Mouse (Mus musculus) bone marrow, adult 2 months (tissue): Measurements from ENCODE around the gene Olfr738. TPM values are rescaled to one million over a fixed set of nuclear protein-coding genes. Genes with fewer than 3 reads are reported as not detected.

Source experiments
- H3K27ac ChIP-seq: fragments of 200-500 bp; 2 replicates; pipeline ENCODE4 v1.5.1; 2012; ENCODE audit warnings: low read depth, mild to moderate bottlenecking, control low read depth, inconsistent platforms, low read length; ENCODE audit not compliant: control insufficient read depth, poor library complexity, insufficient read depth
- H3K4me1 ChIP-seq: fragments of 200-500 bp; 2 replicates; pipeline ENCODE4 v1.6.1; 2011; ENCODE audit warnings: low read length; ENCODE audit not compliant: control insufficient read depth, insufficient read depth
- H3K4me3 ChIP-seq: fragments of 200-500 bp; replicated peaks from 2 replicates; pipeline ENCODE3; 2011; ENCODE audit warnings: mild to moderate bottlenecking, low read depth, low read length, control low read depth; ENCODE audit not compliant: control insufficient read depth
- CTCF ChIP-seq: fragments of 200-500 bp; IDR thresholded peaks from 2 replicates; pipeline ENCODE4 v1.5.1; 2011; ENCODE audit warnings: low read length, control low read depth; ENCODE audit not compliant: control insufficient read depth, insufficient read depth
- POLR2A ChIP-seq: fragments of 200-500 bp; IDR thresholded peaks from 2 replicates; pipeline ENCODE4 v1.6.1; 2011; ENCODE audit warnings: low read depth, mild to moderate bottlenecking, control low read depth, low read length, borderline replicate concordance; ENCODE audit not compliant: control insufficient read depth
- WGBS: fragments of 180-500 bp; shearing (Covaris S2); methylation state at CpG from one replicate; pipeline ENCODE4 v1.1.7; 2018; 5-methylcytosine and 5-hydroxymethylcytosine counted together
- polyA plus RNA-seq: library from polyadenylated mRNA; stranded (reverse); fragments of >200 nt; gene quantifications from 2 replicates; pipeline ENCODE4 v1.2.4, GENCODE M21; 2011; ENCODE audit warnings: low replicate concordance; ENCODE audit not compliant: missing spikeins, insufficient read depth, insufficient read length

The Olfr738 gene
- not detected in 2 replicates for polyA plus RNA-seq

- TF ChIP-seq CTCF (no peak), POLR2A (no peak)
- Histone ChIP-seq H3K4me3 (no peak within 1 kb of the TSS), H3K27ac (no peak within 1 kb of the TSS), H3K4me1 (no peaks in the 10 kb centered on the region)
- 71% methylated on average over 1 of the region's 1 CpGs for WGBS
Measured at GRCm38 (mm10) chr14:50407268-50407667, at the start of gene Olfr738. Olfr738 (plus strand) TSS chr14:50407568.

GRCm38 (mm10) chr14:50357593-50357992, 49.8 kb upstream of the Olfr738 start, which contains the start of gene Tlr11:
Tlr11 (plus strand) TSS chr14:50357914.
- no peak within 1 kb of the TSS for H3K4me3 ChIP-seq
- no peak within 1 kb of the TSS for H3K27ac ChIP-seq
- 23% methylated on average over 2 of the region's 2 CpGs for WGBS
- TF ChIP-seq POLR2A, result no peak
- no peak for TF ChIP-seq CTCF
- H3K4me1 ChIP-seq, result peaks cover 1% of the 10 kb centered on the region

GRCm38 (mm10) chr14:50360480-50360879, 46.9 kb upstream of the Olfr738 start:
- WGBS, result 64% methylated on average over 3 of the region's 3 CpGs
- Histone ChIP-seq H3K27ac (no peak overlapping the region), H3K4me3 (no peak overlapping the region), H3K4me1 (peaks cover 1% of the 10 kb centered on the region)
- TF ChIP-seq CTCF, result no peak
- TF ChIP-seq POLR2A, result no peak

- TF ChIP-seq POLR2A, result no peak
- no peak for TF ChIP-seq CTCF
- Histone ChIP-seq H3K27ac (no peak overlapping the region), H3K4me1 (no peaks in the 10 kb centered on the region), H3K4me3 (no peak overlapping the region)
- WGBS, result 65% methylated on average over 2 of the region's 2 CpGs
Measured at GRCm38 (mm10) chr14:50363561-50363960, 43.8 kb upstream of the Olfr738 start.

GRCm38 (mm10) chr14:50380863-50381262, 26.5 kb upstream of the Olfr738 start, which contains the start of gene Olfr736:
Olfr736 (plus strand) TSS chr14:50381163.
- TF ChIP-seq CTCF, result no peak
- no peak for TF ChIP-seq POLR2A
- H3K27ac ChIP-seq, result no peak within 1 kb of the TSS
- H3K4me1 ChIP-seq, result no peaks in the 10 kb centered on the region; the same call in 1 of the 2 replicates
- WGBS, result 82% methylated on average over 2 of the region's 2 CpGs
- H3K4me3 ChIP-seq, result no peak within 1 kb of the TSS

GRCm38 (mm10) chr14:50418326-50418725, 11.0 kb downstream of the Olfr738 start, which contains the start of gene Olfr739:
Olfr739 (plus strand) TSS chr14:50418626.
- no peak within 1 kb of the TSS for H3K27ac ChIP-seq
- H3K4me1 ChIP-seq, result no peaks in the 10 kb centered on the region
- WGBS, result 61% methylated on average over 2 of the region's 2 CpGs
- TF ChIP-seq CTCF (no peak), POLR2A (no peak)
- H3K4me3 ChIP-seq, result no peak within 1 kb of the TSS

- no peak for TF ChIP-seq CTCF
- TF ChIP-seq POLR2A, result no peak
- WGBS, result 77% methylated on average over 3 of the region's 3 CpGs
Measured at GRCm38 (mm10) chr14:50445245-50445644, 37.9 kb downstream of the Olfr738 start, which contains the start of gene Olfr740. Olfr740 (plus strand) TSS chr14:50445545.

More at GRCm38 (mm10) chr14:50445245-50445644, 37.9 kb downstream of the Olfr738 start, which contains the start of gene Olfr740:
- Histone ChIP-seq H3K27ac (no peak within 1 kb of the TSS), H3K4me1 (no peaks in the 10 kb centered on the region), H3K4me3 (no peak within 1 kb of the TSS)

Other genes starting within 250 kb of the Olfr738 start
- not detected in 2 replicates for gene Olfr730, start 219.4 kb upstream of the Olfr738 start, polyA plus RNA-seq
- not detected in 2 replicates for gene Olfr731, start 165.7 kb upstream of the Olfr738 start, polyA plus RNA-seq
- gene Olfr732, start 123.4 kb upstream of the Olfr738 start, polyA plus RNA-seq, result not detected in 2 replicates
- not detected in 2 replicates for gene Olfr733, start 106.0 kb upstream of the Olfr738 start, polyA plus RNA-seq
- gene Olfr734, start 80.8 kb upstream of the Olfr738 start, polyA plus RNA-seq, result not detected in 2 replicates
- gene Olfr735, start 58.7 kb upstream of the Olfr738 start, polyA plus RNA-seq, result not detected in 2 replicates
- not detected in 2 replicates for gene Tlr11, start 49.7 kb upstream of the Olfr738 start, polyA plus RNA-seq
- gene Olfr736, start 26.4 kb upstream of the Olfr738 start, polyA plus RNA-seq, result not detected in 2 replicates
- not detected in 2 replicates for gene Olfr739, start 11.1 kb downstream of the Olfr738 start, polyA plus RNA-seq
- gene Olfr740, start 38.0 kb downstream of the Olfr738 start, polyA plus RNA-seq, result not detected in 2 replicates
- not detected in 2 replicates for gene Olfr741, start 65.2 kb downstream of the Olfr738 start, polyA plus RNA-seq
- not detected in 2 replicates for gene Olfr742, start 96.0 kb downstream of the Olfr738 start, polyA plus RNA-seq
- not detected in 2 replicates for gene Olfr743, start 114.3 kb downstream of the Olfr738 start, polyA plus RNA-seq
- not detected in 2 replicates for gene Olfr744, start 207.3 kb downstream of the Olfr738 start, polyA plus RNA-seq
- gene Olfr745, start 231.8 kb downstream of the Olfr738 start, polyA plus RNA-seq, result not detected in 2 replicates
- not detected in 2 replicates for gene Olfr746, start 239.5 kb downstream of the Olfr738 start, polyA plus RNA-seq